Mouse (Mus musculus) midbrain, embryonic 11.5 days (tissue): ENCODE measurements around the gene Ikzf3. TPM values are rescaled to one million over a fixed set of nuclear protein-coding genes. Genes with fewer than 3 reads are reported as not detected.

Source experiments
- ATAC-seq: fragments of 200-750 bp; cut with Nextera tagmentation; 2 replicates; pipeline ENCODE4 v1.8.0; 2017; ENCODE audit warnings: moderate TSS enrichment, moderate library complexity; ENCODE audit not compliant: low FRiP score
- DNase-seq: peaks from one replicate; pipeline ENCODE4 v3.0.0; 2015; ENCODE audit warnings: low spot score; ENCODE audit errors: missing footprints
- H3K27ac ChIP-seq: fragments of 300-500 bp; sonication (generic); 2 replicates; pipeline ENCODE4 v1.5.1; 2014; ENCODE audit warnings: low read depth, low read length
- H3K27me3 ChIP-seq: fragments of 300-500 bp; sonication (generic); 2 replicates; pipeline ENCODE4 v1.6.1; 2014; ENCODE audit warnings: mild to moderate bottlenecking, low read length, moderate library complexity, mixed read lengths; ENCODE audit not compliant: control insufficient read depth, insufficient read depth
- H3K36me3 ChIP-seq: fragments of 300-500 bp; sonication (generic); 2 replicates; pipeline ENCODE4 v1.6.1; 2014; ENCODE audit warnings: mild to moderate bottlenecking, low read length, moderate library complexity, mixed read lengths; ENCODE audit not compliant: control insufficient read depth, insufficient read depth
- H3K4me1 ChIP-seq: fragments of 300-500 bp; sonication (generic); 2 replicates; pipeline ENCODE4 v1.6.1; 2014; ENCODE audit warnings: low read length; ENCODE audit not compliant: control insufficient read depth, insufficient read depth
- H3K4me2 ChIP-seq: fragments of 300-500 bp; sonication (generic); 2 replicates; pipeline ENCODE4 v1.6.1; 2014; ENCODE audit warnings: mild to moderate bottlenecking, moderate library complexity
- H3K4me3 ChIP-seq: fragments of 300-500 bp; sonication (generic); 2 replicates; pipeline ENCODE4 v1.5.1; 2014; ENCODE audit warnings: low read depth, low read length
- H3K9ac ChIP-seq: fragments of 300-500 bp; sonication (generic); 2 replicates; pipeline ENCODE4 v1.6.1; 2014; ENCODE audit warnings: low read length
- H3K9me3 ChIP-seq: fragments of 300-500 bp; sonication (generic); 2 replicates; pipeline ENCODE4 v1.6.1; 2016; ENCODE audit warnings: low read length; ENCODE audit not compliant: control insufficient read depth
- WGBS: fragments of 180-500 bp; shearing (Covaris S2); extraction: QIAGEN DNeasy Blood & Tissue Kit; methylation state at CpG from one replicate; pipeline ENCODE4 v1.1.7; 2014; 5-methylcytosine and 5-hydroxymethylcytosine counted together
- polyA plus RNA-seq: library from polyadenylated mRNA; unstranded; fragments of >200 nt; fragmentation: Nextera tagmentation; extraction: Ambion mirVana; gene quantifications from 2 replicates; pipeline ENCODE4 v1.2.1, GENCODE M21; 2014

Ikzf3 gene
- 0.07 and 0.18 TPM in 2 replicates for polyA plus RNA-seq

- Histone ChIP-seq H3K4me3 (peak within 1 kb of the TSS; percentile 33), H3K27ac (no peak within 1 kb of the TSS), H3K36me3 (no peaks in the 10 kb centered on the region), H3K9ac (peak within 1 kb of the TSS; percentile 24; the same call in 1 of the 2 replicates), H3K4me1 (peaks cover 4% of the 10 kb centered on the region), H3K9me3 (no peaks in the 10 kb centered on the region), H3K4me2 (peak within 1 kb of the TSS; percentile 62), H3K27me3 (peaks cover 60% of the 10 kb centered on the region)
- DNase-seq, result peak; percentile 96
- WGBS, result under 1% methylated on average over 58 of the region's 58 CpGs
- ATAC-seq, result no peak
These were observed at the start of gene Ikzf3 for GRCm38 (mm10) chr11:98545711-98546231. Gene Ikzf3, minus strand, starts transcription at chr11:98546031.

DNA sequence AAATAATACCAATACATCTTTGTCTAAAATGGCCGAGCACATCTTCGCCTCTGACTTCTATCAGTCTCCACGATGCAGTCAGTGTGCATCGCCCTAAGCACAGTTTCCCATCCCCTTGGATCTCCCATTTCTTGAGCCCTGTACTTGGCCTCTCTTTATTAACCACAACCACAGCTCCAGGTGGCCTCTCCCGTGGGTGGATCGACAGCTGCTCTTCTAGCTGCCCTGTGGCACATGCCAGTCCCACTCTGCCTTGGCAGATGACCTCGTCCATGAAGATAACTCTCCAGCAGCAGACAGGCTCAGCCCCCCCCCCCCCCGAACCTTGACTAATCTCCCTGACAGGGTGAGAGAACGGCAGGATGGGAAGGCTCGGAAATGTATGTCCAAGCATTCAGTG, 49.6 kb upstream of the Ikzf3 start:
- Histone ChIP-seq H3K4me3 (no peak overlapping the region), H3K4me1 (no peaks in the 10 kb centered on the region), H3K9ac (no peak overlapping the region), H3K27me3 (no peaks in the 10 kb centered on the region), H3K27ac (no peak overlapping the region), H3K4me2 (no peak overlapping the region), H3K9me3 (no peaks in the 10 kb centered on the region), H3K36me3 (no peaks in the 10 kb centered on the region)
- WGBS, result 81% methylated on average over 10 of the region's 10 CpGs
- ATAC-seq, result no peak
- DNase-seq, result no peak

GRCm38 (mm10) chr11:98595021-98595420, 49.2 kb upstream of the Ikzf3 start:
- Histone ChIP-seq H3K9ac (no peak overlapping the region), H3K4me2 (no peak overlapping the region), H3K36me3 (no peaks in the 10 kb centered on the region), H3K27me3 (no peaks in the 10 kb centered on the region), H3K4me1 (no peaks in the 10 kb centered on the region), H3K9me3 (no peaks in the 10 kb centered on the region), H3K4me3 (no peak overlapping the region), H3K27ac (no peak overlapping the region)
- DNase-seq (no peak), ATAC-seq (no peak)
- 82% methylated on average over 6 of the region's 6 CpGs for whole genome bisulfite sequencing

DNA sequence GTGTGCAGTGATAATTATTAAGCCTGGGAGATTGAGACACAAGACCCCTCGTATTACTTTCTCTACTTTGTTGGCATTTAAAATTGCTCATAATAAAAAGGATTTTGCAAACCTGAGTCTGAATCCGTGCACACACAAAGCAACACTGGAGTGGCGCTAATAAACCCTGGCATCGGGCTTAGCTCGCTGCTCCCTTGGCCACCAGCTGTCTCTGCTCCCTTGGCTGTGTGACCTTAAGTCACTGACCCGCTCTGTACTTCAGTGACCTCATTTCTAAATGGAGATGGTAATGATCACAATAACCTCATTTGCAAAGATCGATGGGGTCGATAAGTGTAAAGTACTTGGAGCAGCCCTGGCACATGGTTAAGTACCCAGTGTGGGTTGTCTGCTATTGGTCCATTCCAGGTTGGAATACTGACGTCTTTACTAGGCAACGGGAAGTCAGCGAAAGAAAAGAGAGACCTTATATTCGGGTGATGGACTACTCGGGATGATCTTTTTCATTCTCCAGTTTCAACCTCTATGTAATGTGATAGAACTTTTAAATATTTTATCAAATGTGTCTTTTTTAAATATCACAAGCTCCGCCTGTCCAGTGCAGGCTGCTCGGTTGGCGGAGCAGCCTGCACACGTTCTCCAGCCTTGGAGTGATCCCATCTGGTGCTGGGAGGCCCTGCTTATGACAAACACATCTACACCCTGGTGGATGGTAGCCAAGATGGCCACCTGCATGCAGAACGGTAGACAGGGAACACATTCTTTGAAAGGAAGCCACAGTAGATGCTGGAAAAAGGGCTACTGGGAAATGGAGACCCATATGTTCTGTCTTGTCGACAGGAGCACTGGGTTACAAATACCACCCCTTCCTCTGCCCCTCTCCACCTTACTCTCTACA, 45.0 kb upstream of the Ikzf3 start:
- 75% methylated on average over 19 of the region's 19 CpGs for WGBS
- ATAC-seq, result no peak
- Histone ChIP-seq H3K9ac (no peak overlapping the region), H3K4me3 (no peak overlapping the region), H3K4me1 (peaks cover 18% of the 10 kb centered on the region), H3K27ac (no peak overlapping the region), H3K9me3 (no peaks in the 10 kb centered on the region), H3K36me3 (no peaks in the 10 kb centered on the region), H3K4me2 (no peak overlapping the region), H3K27me3 (no peaks in the 10 kb centered on the region)
- no peak for DNase-seq

DNA sequence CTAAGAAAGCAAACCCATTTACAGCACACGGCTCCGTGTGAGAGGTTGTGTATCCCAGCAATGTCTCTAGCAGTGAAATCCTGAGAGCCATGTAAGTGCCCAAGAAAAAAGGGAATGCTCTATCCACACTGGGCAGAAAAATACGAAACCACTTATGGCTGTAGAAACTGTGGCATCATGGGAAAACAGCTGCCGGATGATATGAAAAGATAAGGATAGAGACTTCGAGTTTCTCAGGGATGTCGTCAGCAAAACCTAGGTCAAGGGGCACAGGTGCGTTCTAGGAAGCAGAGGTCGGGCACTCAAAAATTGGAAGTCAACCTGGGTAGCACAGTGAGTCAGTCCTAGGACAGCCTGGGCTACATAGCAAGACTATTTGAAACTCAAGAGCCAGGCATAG, 43.5 kb upstream of the Ikzf3 start:
- no peak for DNase-seq
- no peaks in the 10 kb centered on the region for H3K27me3 ChIP-seq

GRCm38 (mm10) chr11:98588833-98589281, 43.0 kb upstream of the Ikzf3 start:
- DNase-seq, result no peak
- 74% methylated on average over 6 of the region's 6 CpGs for WGBS

More for the DNA sequence above, 43.5 kb upstream of the Ikzf3 start:
- ATAC-seq, result no peak
- H3K36me3 ChIP-seq, result no peaks in the 10 kb centered on the region
- no peak overlapping the region for H3K4me3 ChIP-seq
- H3K4me1 ChIP-seq, result peaks cover 24% of the 10 kb centered on the region
- H3K9ac ChIP-seq, result no peak overlapping the region
- H3K27ac ChIP-seq, result no peak overlapping the region
- WGBS, result 91% methylated on average over 8 of the region's 8 CpGs
- H3K9me3 ChIP-seq, result no peaks in the 10 kb centered on the region
- H3K4me2 ChIP-seq, result no peak overlapping the region

DNA sequence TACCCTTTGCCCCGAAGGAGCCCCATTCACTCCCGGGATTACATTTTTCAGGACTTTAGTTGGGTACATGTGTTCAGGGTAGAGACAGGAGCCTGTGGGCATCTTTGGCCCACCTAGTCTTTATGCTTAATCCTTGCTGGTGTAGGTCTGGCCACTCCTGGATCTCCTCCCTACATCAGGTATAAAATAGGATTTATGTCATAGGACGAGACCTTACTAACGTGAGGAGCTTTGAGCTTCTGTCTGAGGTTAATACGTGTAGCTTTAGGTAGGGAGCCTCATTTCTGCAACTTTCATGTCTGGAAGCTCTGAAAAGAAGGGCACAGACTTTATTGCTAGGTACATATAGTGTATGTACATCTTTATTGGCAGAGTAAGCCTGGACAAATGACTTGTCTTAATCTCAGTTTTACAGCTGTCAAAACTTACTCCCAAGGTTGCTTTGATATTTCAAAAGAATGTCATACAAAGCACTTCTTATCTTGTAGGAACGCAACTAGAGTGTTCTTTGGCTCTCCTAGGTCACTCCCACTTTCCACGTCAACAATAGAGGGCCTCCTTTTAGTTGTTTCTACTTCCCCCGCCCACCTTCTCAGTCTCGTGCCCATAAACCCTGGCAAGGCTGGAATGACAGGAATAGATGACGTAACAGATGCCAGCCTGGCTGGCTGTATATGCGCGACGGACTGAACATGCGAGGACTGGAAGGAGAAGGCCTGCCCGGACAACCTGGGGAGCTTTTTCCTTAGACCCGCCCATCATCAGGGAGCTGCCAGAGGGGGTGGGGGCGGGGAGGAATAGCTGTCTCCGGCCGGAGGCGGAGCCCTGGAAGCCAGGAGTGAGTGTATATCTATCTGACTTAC, 42.1 kb upstream of the Ikzf3 start:
- Histone ChIP-seq H3K36me3 (peaks cover under 1% of the 10 kb centered on the region; the same call in 1 of the 2 replicates), H3K27ac (no peak overlapping the region; the same call in 1 of the 2 replicates), H3K4me3 (peak overlapping the region; percentile 85), H3K4me1 (peaks cover 24% of the 10 kb centered on the region), H3K9ac (peak overlapping the region; percentile 17), H3K27me3 (no peaks in the 10 kb centered on the region), H3K9me3 (no peaks in the 10 kb centered on the region), H3K4me2 (peak overlapping the region; percentile 40)
- peak; percentile 23 for ATAC-seq
- 5% methylated on average over 20 of the region's 20 CpGs for WGBS
- peak; percentile 91 for DNase-seq

More at GRCm38 (mm10) chr11:98588833-98589281, 43.0 kb upstream of the Ikzf3 start:
- H3K36me3 ChIP-seq, result no peaks in the 10 kb centered on the region
- no peaks in the 10 kb centered on the region for H3K27me3 ChIP-seq
- H3K4me3 ChIP-seq, result no peak overlapping the region
- ATAC-seq, result no peak
- no peak overlapping the region for H3K4me2 ChIP-seq
- no peaks in the 10 kb centered on the region for H3K9me3 ChIP-seq
- H3K27ac ChIP-seq, result no peak overlapping the region
- H3K4me1 ChIP-seq, result peaks cover 24% of the 10 kb centered on the region
- H3K9ac ChIP-seq, result no peak overlapping the region

GRCm38 (mm10) chr11:98586892-98587563, 41.2 kb upstream of the Ikzf3 start, which contains the start of gene Ormdl3:
Gene Ormdl3, minus strand, starts transcription at chr11:98587368.
- under 1% methylated on average over 49 of the region's 49 CpGs for WGBS
- ATAC-seq (peak; percentile 94), DNase-seq (peak; percentile 100)
- Histone ChIP-seq H3K4me1 (peaks cover 24% of the 10 kb centered on the region), H3K27me3 (no peaks in the 10 kb centered on the region), H3K4me3 (peak within 1 kb of the TSS; percentile 85), H3K9me3 (no peaks in the 10 kb centered on the region), H3K27ac (peak within 1 kb of the TSS; percentile 79), H3K36me3 (peaks cover 2% of the 10 kb centered on the region; the same call in 1 of the 2 replicates), H3K9ac (peak within 1 kb of the TSS; percentile 89), H3K4me2 (peak within 1 kb of the TSS; percentile 86)
